Mouse (Mus musculus) embryonic fibroblast, embryonic 13.5 days (primary cell): ENCODE data around the gene Xpc.

Experiments used
- CTCF ChIP-seq: IDR thresholded peaks from 2 replicates; pipeline ENCODE4 v1.5.1; 2011; ENCODE audit warnings: mild to moderate bottlenecking, control low read depth, low read length, moderate library complexity, borderline replicate concordance; ENCODE audit not compliant: insufficient read depth
- POLR2A ChIP-seq: IDR thresholded peaks from 2 replicates; pipeline ENCODE4 v1.6.1; 2011; ENCODE audit warnings: low read depth, mild to moderate bottlenecking, control low read depth, low read length, moderate library complexity

DNA sequence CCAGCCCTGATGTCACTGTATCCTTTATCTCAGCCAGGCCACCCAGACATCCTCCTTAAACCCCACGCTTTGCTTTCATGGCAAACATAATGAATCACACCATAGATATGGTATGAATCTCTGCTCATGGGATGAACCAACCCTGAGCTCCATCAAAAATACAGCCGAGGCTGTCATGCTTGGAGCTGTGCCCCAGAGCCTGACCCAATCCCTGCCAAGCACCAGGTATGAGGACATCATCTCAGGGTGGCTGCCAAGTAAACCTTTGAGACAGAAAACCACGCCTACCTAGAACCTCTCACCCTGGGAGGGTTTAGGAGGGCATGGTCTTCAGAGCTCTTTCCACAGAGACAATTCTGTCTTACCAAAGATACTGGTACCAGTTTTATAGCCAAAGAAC lies 47.3 kb upstream of the Xpc start:
- TF ChIP-seq POLR2A, result no peak
- TF ChIP-seq CTCF, result no peak
